In genomic region chr14:77464782-77465181, GRCm38 (mm10) we compare ENCODE assay signal across 24 mouse cellular contexts.
DNase-seq lines count a peak whose midpoint lies in the region; ATAC-seq and TF ChIP-seq lines count a peak whose summit lies in the region.
"Had no signal": no experiment of that assay in that cellular context is flagged by ENCODE, and none has a peak within 500 bp of the region (broad histone marks: within the 10 kb centered on the region; RNA-seq: fewer than 3 reads in every experiment).

No protein-coding gene starts in this region.

- H3K79me2 ChIP-seq in liver, adult 2 months (ENCODE audit: control insufficient read depth, insufficient read depth, low read length) = no peaks in the 10 kb centered on the region

- H3K4me1 ChIP-seq in liver, adult 2 months (ENCODE audit: control insufficient read depth, insufficient read depth, low read length) = peaks cover 2% of the 10 kb centered on the region; the same call in 1 of the 2 replicates
- peaks cover 9% of the 10 kb centered on the region for H3K4me1 ChIP-seq in heart, embryonic 15.5 days (replicated peaks)
- H3K4me1 ChIP-seq in limb, embryonic 10.5 days = peaks cover 5% of the 10 kb centered on the region; the same call in 1 of the 2 replicates
- H3K4me1 ChIP-seq: hindbrain, embryonic 13.5 days; midbrain, embryonic 12.5 days; neural tube, embryonic 12.5 days had no signal

- H3K4me2 ChIP-seq in heart, embryonic 15.5 days = no peak overlapping the region
- H3K4me2 ChIP-seq: hindbrain, embryonic 13.5 days; liver, embryonic 11.5 days; lung, embryonic 14.5 days; midbrain, embryonic 12.5 days; neural tube, embryonic 12.5 days had no signal

- 0 out of 2 replicates have a peak, but pooled peaks have one; percentile 43 for ATAC-seq in heart, embryonic 15.5 days (replicated peaks; ENCODE audit: insufficient number of reproducible peaks, insufficient read depth, low FRiP score, low read depth)
- ATAC-seq: inflammation-experienced regulatory T-cells, adult 6 months; Patski had no signal

- no peak overlapping the region for H3K4me3 ChIP-seq in liver, adult 2 months (ENCODE audit: insufficient read depth, low read depth, low read length)
- H3K4me3 ChIP-seq in heart, embryonic 15.5 days = no peak overlapping the region
- no peak overlapping the region for H3K4me3 ChIP-seq in limb, embryonic 10.5 days
- H3K4me3 ChIP-seq: gastrocnemius, adult 2 months; hindbrain, embryonic 13.5 days; midbrain, embryonic 12.5 days; neural tube, embryonic 12.5 days had no signal

- TF ChIP-seq CTCF in liver, adult 2 months (IDR thresholded peaks at IDR 0.05; ENCODE audit: low read depth, low read length) = no peak

- no peak for TF ChIP-seq POLR2A in liver, adult 2 months (IDR thresholded peaks at IDR 0.05; ENCODE audit: extremely low read depth, insufficient read depth, low read length)

- no peak overlapping the region for H3K27ac ChIP-seq in liver, adult 2 months (replicated peaks; ENCODE audit: insufficient read depth, low read depth, low read length)
- peak overlapping the region; percentile 40; the same call in 1 of the 2 replicates for H3K27ac ChIP-seq in heart, embryonic 15.5 days
- H3K27ac ChIP-seq in limb, embryonic 10.5 days = no peak overlapping the region
- H3K27ac ChIP-seq: gastrocnemius, adult 2 months; hindbrain, embryonic 13.5 days; midbrain, embryonic 12.5 days; neural tube, embryonic 12.5 days had no signal

- H3K9me3 ChIP-seq in heart, embryonic 15.5 days (replicated peaks) = no peaks in the 10 kb centered on the region
- no peaks in the 10 kb centered on the region for H3K9me3 ChIP-seq in limb, embryonic 10.5 days (replicated peaks)
- H3K9me3 ChIP-seq: hindbrain, embryonic 13.5 days; midbrain, embryonic 12.5 days; neural tube, embryonic 12.5 days had no signal

- no peak overlapping the region for H3K9ac ChIP-seq in liver, adult 2 months (ENCODE audit: low read depth, low read length)
- H3K9ac ChIP-seq in heart, embryonic 15.5 days = no peak overlapping the region
- H3K9ac ChIP-seq: hindbrain, embryonic 13.5 days; lung, embryonic 14.5 days; midbrain, embryonic 12.5 days; neural tube, embryonic 12.5 days had no signal

- intact Hi-C loops in heart, postnatal 36 days (cut with DNase I) = no loop called here

- no peaks in the 10 kb centered on the region for H3K27me3 ChIP-seq in liver, adult 2 months (ENCODE audit: control insufficient read depth, insufficient read depth, low read length)
- H3K27me3 ChIP-seq in heart, embryonic 15.5 days = no peaks in the 10 kb centered on the region
- H3K27me3 ChIP-seq in limb, embryonic 10.5 days (ENCODE audit: low read depth, poor library complexity, severe bottlenecking) = no peaks in the 10 kb centered on the region
- H3K27me3 ChIP-seq: hindbrain, embryonic 13.5 days; midbrain, embryonic 12.5 days; neural tube, embryonic 12.5 days; Patski had no signal

- H3K36me3 ChIP-seq in liver, adult 2 months (ENCODE audit: control insufficient read depth, insufficient read depth, low read length) = no peaks in the 10 kb centered on the region
- H3K36me3 ChIP-seq in heart, embryonic 15.5 days = no peaks in the 10 kb centered on the region
- H3K36me3 ChIP-seq in limb, embryonic 10.5 days = no peaks in the 10 kb centered on the region
- H3K36me3 ChIP-seq: hindbrain, embryonic 13.5 days; midbrain, embryonic 12.5 days; neural tube, embryonic 12.5 days had no signal

- DNase-seq in heart, adult 18-20 months = peak; percentile 20 to 32
- no peak for DNase-seq in heart, postnatal 36 days
- peak; percentile 62 for DNase-seq in liver, adult 2 months (ENCODE audit: extremely low read depth, low read depth, low spot score)
- DNase-seq in liver = no peak
- peak; percentile 65 for DNase-seq in 416B (ENCODE audit: low read depth)
- DNase-seq in limb, embryonic 10.5 days (ENCODE audit: low spot score) = no peak
- no peak for DNase-seq in cerebellum, postnatal 4 days (ENCODE audit: low spot score in 2 of 2)
- DNase-seq: cerebellum, adult 11-12 months; cerebellum, postnatal 14 days; embryo, embryonic 11 days; gastrocnemius, adult 2 months; kidney, adult 8-10 months; kidney, postnatal 14 days; lung, embryonic 14.5 days; lung, postnatal 4 days; spleen, adult 18-20 months; thymus, adult 2 months had no signal

- WGBS in liver, adult 2 months = 61% methylated on average over 4 of the region's 4 CpGs
- WGBS in heart, embryonic 15.5 days = 47% methylated on average over 4 of the region's 4 CpGs
- 91% methylated on average over 4 of the region's 4 CpGs for WGBS in limb, embryonic 10.5 days

Comparison
In these comparisons a context has a peak if more than half of its experiments do, and no peak if none do; other contexts are left out.
1. DNase-seq: peak in heart, adult 18-20 months (2 of 2), liver, adult 2 months (single experiment) and 416B (single experiment); none in heart, postnatal 36 days (0 of 2), liver (single experiment), limb, embryonic 10.5 days (single experiment) and cerebellum, postnatal 4 days (0 of 2).